ENCODE assay signal across 29 mouse cellular contexts in the genomic region with DNA sequence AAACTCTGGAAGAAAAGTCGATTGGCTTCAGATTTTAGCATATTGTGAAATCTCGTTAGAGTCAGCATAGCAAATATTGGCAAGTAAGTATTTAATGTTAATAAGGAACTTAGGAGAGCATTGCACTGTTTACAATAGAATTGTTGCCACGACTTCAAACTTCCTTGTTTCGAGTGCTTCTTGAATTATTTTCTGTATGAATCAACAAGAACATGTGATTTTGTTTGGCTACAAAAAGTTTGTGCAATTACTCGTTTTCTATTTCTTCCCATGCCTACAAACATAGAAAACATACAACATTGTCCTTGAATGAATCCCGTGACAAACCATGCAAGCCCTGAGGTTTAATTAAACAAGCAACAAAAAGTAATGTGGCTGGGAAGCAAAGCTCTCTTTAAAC. TPM values are rescaled to one million over a fixed set of nuclear protein-coding genes. Genes with fewer than 3 reads are reported as not detected.
A peak's percentile ranks its signal among the peaks of the same experiment; 100 is the strongest.
DNase-seq lines count a peak whose midpoint lies in the region; ATAC-seq and TF ChIP-seq lines count a peak whose summit lies in the region.
"Had no signal": no experiment of that assay in that cellular context is flagged by ENCODE, and none has a peak within 500 bp of the region (broad histone marks: within the 10 kb centered on the region; RNA-seq: fewer than 3 reads in every experiment).

No protein-coding gene starts in this region.

- H3K4me2 ChIP-seq in liver, postnatal 0 days (ENCODE audit: low read depth, low read length) = no peak overlapping the region
- no peak overlapping the region for H3K4me2 ChIP-seq in forebrain, postnatal 0 days (ENCODE audit: low read depth)
- H3K4me2 ChIP-seq: embryonic facial prominence, embryonic 15.5 days; limb, embryonic 13.5 days; liver, embryonic 13.5 days; lung, embryonic 15.5 days had no signal

- no peak for TF ChIP-seq EP300 in liver, postnatal 0 days (IDR thresholded peaks at IDR 0.05; ENCODE audit: low read depth)

- H3ac ChIP-seq in C2C12 (ENCODE audit: control insufficient read depth, insufficient read length, low read depth) = no peak overlapping the region

- no peak for TF ChIP-seq CTCF in liver, adult 2 months (IDR thresholded peaks at IDR 0.05; ENCODE audit: low read depth, low read length)
- TF ChIP-seq CTCF in liver, postnatal 0 days (IDR thresholded peaks at IDR 0.05; ENCODE audit: low read depth) = no peak
- no peak for TF ChIP-seq CTCF in C2C12 (IDR thresholded peaks at IDR 0.05; ENCODE audit: control insufficient read depth, insufficient read depth, insufficient read length)
- TF ChIP-seq CTCF in bone marrow macrophage, adult 2 months (IDR thresholded peaks at IDR 0.05; ENCODE audit: low read depth, low read length) = no peak
- no peak for TF ChIP-seq CTCF in forebrain, postnatal 0 days (IDR thresholded peaks at IDR 0.05; ENCODE audit: low read depth)

- no peaks in the 10 kb centered on the region for H3K79me3 ChIP-seq in C2C12 (ENCODE audit: low read depth)

- TF ChIP-seq POLR2A in liver, adult 2 months (IDR thresholded peaks at IDR 0.05; ENCODE audit: extremely low read depth, insufficient read depth, low read length) = no peak
- no peak for TF ChIP-seq POLR2A in bone marrow macrophage, adult 2 months (IDR thresholded peaks at IDR 0.05; ENCODE audit: borderline replicate concordance, low read depth, low read length)

- no peaks in the 10 kb centered on the region for H3K79me2 ChIP-seq in liver, adult 2 months (ENCODE audit: control insufficient read depth, insufficient read depth, low read length)
- no peaks in the 10 kb centered on the region for H3K79me2 ChIP-seq in C2C12 (ENCODE audit: control insufficient read depth, insufficient read depth)

- ATAC-seq in liver, postnatal 0 days = no peak
- ATAC-seq in megakaryocyte progenitor cell, adult 5-6 weeks (replicated peaks; ENCODE audit: poor library complexity) = peak; percentile 55
- ATAC-seq in forebrain, postnatal 0 days = no peak
- ATAC-seq: forebrain, embryonic 16.5 days; hindbrain, embryonic 16.5 days; intestine, postnatal 0 days; midbrain, embryonic 16.5 days had no signal

- no peaks in the 10 kb centered on the region for H3K36me3 ChIP-seq in liver, adult 2 months (ENCODE audit: control insufficient read depth, insufficient read depth, low read length)
- H3K36me3 ChIP-seq in liver, postnatal 0 days (replicated peaks; ENCODE audit: insufficient read depth, low read length) = no peaks in the 10 kb centered on the region
- no peaks in the 10 kb centered on the region for H3K36me3 ChIP-seq in C2C12 (ENCODE audit: control insufficient read depth, insufficient read depth)
- no peaks in the 10 kb centered on the region for H3K36me3 ChIP-seq in forebrain, postnatal 0 days (ENCODE audit: insufficient read depth)
- H3K36me3 ChIP-seq: embryonic facial prominence, embryonic 15.5 days; heart, embryonic 10.5 days; limb, embryonic 13.5 days; liver, embryonic 13.5 days; lung, embryonic 15.5 days had no signal

- DNase-seq in liver, adult 2 months (ENCODE audit: extremely low read depth, low read depth, low spot score) = peak; percentile 92
- DNase-seq in liver, postnatal 0 days = no peak
- no peak for DNase-seq in forebrain, postnatal 0 days
- no peak for DNase-seq in urinary bladder, adult 18-20 months (ENCODE audit: low spot score in 2 of 2)
- DNase-seq: cerebellum, adult 8-10 months; gastrocnemius, postnatal 36 days; kidney, postnatal 25 days; liver, embryonic 13.5 days; right cerebral cortex, postnatal 4 days; thymus, postnatal 14 days had no signal

- WGBS in liver, adult 2 months = 16% methylated on average over 6 of the region's 6 CpGs
- 48% methylated on average over 6 of the region's 6 CpGs for WGBS in liver, postnatal 0 days (ENCODE audit: insufficient replicate concordance)
- WGBS in forebrain, postnatal 0 days = 46% methylated on average over 6 of the region's 6 CpGs

- no peaks in the 10 kb centered on the region for H3K27me3 ChIP-seq in liver, adult 2 months (ENCODE audit: control insufficient read depth, insufficient read depth, low read length)
- H3K27me3 ChIP-seq in liver, postnatal 0 days (ENCODE audit: insufficient read depth, low read length) = no peaks in the 10 kb centered on the region
- H3K27me3 ChIP-seq in C2C12 (ENCODE audit: control insufficient read depth, insufficient read depth, insufficient read length) = no peaks in the 10 kb centered on the region
- no peaks in the 10 kb centered on the region for H3K27me3 ChIP-seq in forebrain, postnatal 0 days (ENCODE audit: insufficient read depth, low read length)
- H3K27me3 ChIP-seq: embryonic facial prominence, embryonic 15.5 days; limb, embryonic 13.5 days; liver, embryonic 13.5 days; lung, embryonic 15.5 days had no signal

- peaks cover 7% of the 10 kb centered on the region; the same call in 1 of the 2 replicates for H3K4me1 ChIP-seq in liver, adult 2 months (ENCODE audit: control insufficient read depth, insufficient read depth, low read length)
- no peaks in the 10 kb centered on the region for H3K4me1 ChIP-seq in liver, postnatal 0 days (ENCODE audit: insufficient read depth)
- H3K4me1 ChIP-seq in bone marrow macrophage, adult 2 months (ENCODE audit: control insufficient read depth, insufficient read depth, low read length) = peaks cover 8% of the 10 kb centered on the region
- no peaks in the 10 kb centered on the region for H3K4me1 ChIP-seq in forebrain, postnatal 0 days (ENCODE audit: insufficient read depth)
- H3K4me1 ChIP-seq: embryonic facial prominence, embryonic 15.5 days; heart, embryonic 10.5 days; limb, embryonic 13.5 days; liver, embryonic 13.5 days; lung, embryonic 15.5 days had no signal

- H3K9ac ChIP-seq in liver, adult 2 months (ENCODE audit: low read depth, low read length) = no peak overlapping the region
- no peak overlapping the region for H3K9ac ChIP-seq in liver, postnatal 0 days (replicated peaks)
- H3K9ac ChIP-seq in forebrain, postnatal 0 days = no peak overlapping the region
- H3K9ac ChIP-seq: embryonic facial prominence, embryonic 15.5 days; limb, embryonic 13.5 days; liver, embryonic 13.5 days; lung, embryonic 15.5 days had no signal

- H3K4me3 ChIP-seq in liver, adult 2 months (ENCODE audit: insufficient read depth, low read depth, low read length) = peak overlapping the region; percentile 17; the same call in 1 of the 2 replicates
- H3K4me3 ChIP-seq in liver, postnatal 0 days (ENCODE audit: low read depth, low read length) = no peak overlapping the region
- H3K4me3 ChIP-seq in C2C12 (ENCODE audit: insufficient read depth, poor library complexity, severe bottlenecking) = no peak overlapping the region
- H3K4me3 ChIP-seq in bone marrow macrophage, adult 2 months (ENCODE audit: insufficient read depth, low read length) = peak overlapping the region; percentile 35
- no peak overlapping the region for H3K4me3 ChIP-seq in forebrain, postnatal 0 days (ENCODE audit: low read depth, low read length)
- H3K4me3 ChIP-seq: embryonic facial prominence, embryonic 15.5 days; heart, embryonic 10.5 days; layer of hippocampus, adult 2 months; limb, embryonic 13.5 days; liver, embryonic 13.5 days; lung, embryonic 15.5 days had no signal

- no peak overlapping the region for H3K27ac ChIP-seq in liver, adult 2 months (replicated peaks; ENCODE audit: insufficient read depth, low read depth, low read length)
- H3K27ac ChIP-seq in liver, postnatal 0 days (ENCODE audit: low read depth) = no peak overlapping the region
- H3K27ac ChIP-seq in bone marrow macrophage, adult 2 months (ENCODE audit: insufficient read depth, low read depth, low read length) = peak overlapping the region; percentile 91
- H3K27ac ChIP-seq in forebrain, postnatal 0 days (ENCODE audit: low read depth, low read length) = no peak overlapping the region
- H3K27ac ChIP-seq: embryonic facial prominence, embryonic 15.5 days; heart, embryonic 10.5 days; layer of hippocampus, adult 2 months; limb, embryonic 13.5 days; liver, embryonic 13.5 days; lung, embryonic 15.5 days had no signal

- no peaks in the 10 kb centered on the region for H3K9me3 ChIP-seq in liver, postnatal 0 days (ENCODE audit: low read length)
- H3K9me3 ChIP-seq in forebrain, postnatal 0 days (ENCODE audit: low read length) = no peaks in the 10 kb centered on the region
- H3K9me3 ChIP-seq: embryonic facial prominence, embryonic 15.5 days; heart, embryonic 10.5 days; limb, embryonic 13.5 days; liver, embryonic 13.5 days; lung, embryonic 15.5 days had no signal

TF ChIP-seq in C2C12, 6 proteins besides CTCF, POLR2A, EP300 and RAD21:
- no peak for TF ChIP-seq MYOD1 (IDR thresholded peaks at IDR 0.05; ENCODE audit: control insufficient read depth, insufficient read length, low read depth)
- no peak for TF ChIP-seq USF1 (IDR thresholded peaks at IDR 0.05; ENCODE audit: low read depth)
- TF ChIP-seq FOSL1 (IDR thresholded peaks at IDR 0.05; ENCODE audit: insufficient read depth, low read length, poor library complexity, severe bottlenecking) = no peak
- TF ChIP-seq MYOG (IDR thresholded peaks at IDR 0.05; ENCODE audit: control insufficient read depth, extremely low read depth, insufficient read length) = no peak
- peak; percentile 27 for TF ChIP-seq CEBPB (IDR thresholded peaks at IDR 0.05; ENCODE audit: low read depth)
- no peak for TF ChIP-seq MAX (IDR thresholded peaks at IDR 0.05)

RNA-seq across cellular contexts. Expression of a gene that starts 37.8 kb away (rescaled TPM):
- total RNA-seq in liver, adult 2 months (2014; rRNA removed) = not detected in 2 replicates
- polyA plus RNA-seq in liver, adult 2 months (2012; rRNA removed) = not detected in 2 replicates
- polyA plus RNA-seq in liver, postnatal 0 days (2015; fragmentation: Nextera tagmentation; extraction: Ambion mirVana) = not detected in 2 replicates
- polyA plus RNA-seq in C2C12 (2012; fragmentation: generic; extraction: Trizol) = not detected
- 0.54 TPM in 1 of 2 replicates, not detected in the other for polyA plus RNA-seq in bone marrow macrophage, adult 2 months (2012; ENCODE audit: insufficient read depth, insufficient read length, missing spikeins)
- total RNA-seq in megakaryocyte progenitor cell, adult 5-6 weeks (2015) = not detected in 2 replicates
- not detected in 2 replicates for total RNA-seq in megakaryocyte progenitor cell, adult 5-6 weeks (2017)
- total RNA-seq in forebrain, postnatal 0 days (2014; rRNA removed) = not detected in 2 replicates
- polyA plus RNA-seq in forebrain, postnatal 0 days (2015; fragmentation: Nextera tagmentation; extraction: Ambion mirVana) = not detected in 2 replicates
- total RNA-seq: adrenal gland, adult 18-20 months; common myeloid progenitor, adult 5-6 weeks; gastrocnemius, postnatal 36 days; hematopoietic stem cell, adult 5-6 weeks; layer of hippocampus, adult 2 months; left cerebral cortex, postnatal 14 days had no signal
- polyA plus RNA-seq: embryonic facial prominence, embryonic 15.5 days; forebrain, embryonic 16.5 days; heart, embryonic 10.5 days; hindbrain, embryonic 16.5 days; intestine, postnatal 0 days; kidney, embryonic 14.5 days; limb, embryonic 13.5 days; liver, embryonic 13.5 days; midbrain, embryonic 16.5 days; neural tube, embryonic 14.5 days; stomach, embryonic 14.5 days had no signal

Comparison
In these comparisons a context has a peak if more than half of its experiments do, and no peak if none do; other contexts are left out.
1. H3K4me3 ChIP-seq: peak in liver, adult 2 months (single experiment) and bone marrow macrophage, adult 2 months (single experiment); none in liver, postnatal 0 days (single experiment), C2C12 (single experiment) and forebrain, postnatal 0 days (single experiment).